In genomic region chr1:74858805-74859204, GRCm38 (mm10) we compare ENCODE assay signal across 10 mouse cellular contexts. TPM values are rescaled to one million over a fixed set of nuclear protein-coding genes. Genes with fewer than 3 reads are reported as not detected.
DNase-seq lines count a peak whose midpoint lies in the region; ATAC-seq and TF ChIP-seq lines count a peak whose summit lies in the region.
"Had no signal": no experiment of that assay in that cellular context is flagged by ENCODE, and none has a peak within 500 bp of the region (broad histone marks: within the 10 kb centered on the region; RNA-seq: fewer than 3 reads in every experiment).

No protein-coding gene starts in this region.

- H3K4me2 ChIP-seq in liver, embryonic 13.5 days = 0 out of 2 replicates have a peak overlapping the region, but pooled peaks have one; percentile 10
- H3K4me2 ChIP-seq in liver, postnatal 0 days (ENCODE audit: low read depth, low read length) = no peak overlapping the region
- H3K4me2 ChIP-seq in forebrain, embryonic 11.5 days (ENCODE audit: low read depth, low read length, severe bottlenecking) = peak overlapping the region; percentile 74
- H3K4me2 ChIP-seq in intestine, embryonic 15.5 days (replicated peaks) = peak overlapping the region; percentile 65

- 10% methylated on average over 16 of the region's 16 CpGs for WGBS in liver, embryonic 13.5 days (ENCODE audit: insufficient replicate concordance)
- 13% methylated on average over 16 of the region's 16 CpGs for WGBS in liver, postnatal 0 days (ENCODE audit: insufficient replicate concordance)
- WGBS in forebrain, embryonic 11.5 days = 3% methylated on average over 16 of the region's 16 CpGs
- WGBS in intestine, embryonic 15.5 days = 9% methylated on average over 16 of the region's 16 CpGs
- 3% methylated on average over 16 of the region's 16 CpGs for WGBS in olfactory bulb, adult 2 months

- no peaks in the 10 kb centered on the region for H3K9me3 ChIP-seq in liver, embryonic 13.5 days (replicated peaks)
- no peaks in the 10 kb centered on the region for H3K9me3 ChIP-seq in liver, postnatal 0 days (ENCODE audit: low read length)
- no peaks in the 10 kb centered on the region for H3K9me3 ChIP-seq in forebrain, embryonic 11.5 days (ENCODE audit: control insufficient read depth, low read length)
- no peaks in the 10 kb centered on the region for H3K9me3 ChIP-seq in intestine, embryonic 15.5 days

- H3K4me1 ChIP-seq in liver, embryonic 13.5 days (replicated peaks) = peaks cover 15% of the 10 kb centered on the region
- peaks cover 3% of the 10 kb centered on the region; the same call in 1 of the 2 replicates for H3K4me1 ChIP-seq in liver, postnatal 0 days (ENCODE audit: insufficient read depth)
- peaks cover 23% of the 10 kb centered on the region for H3K4me1 ChIP-seq in forebrain, embryonic 11.5 days (replicated peaks; ENCODE audit: control insufficient read depth, insufficient read depth, low read length)
- peaks cover 25% of the 10 kb centered on the region for H3K4me1 ChIP-seq in intestine, embryonic 15.5 days (replicated peaks)
- H3K4me1 ChIP-seq in olfactory bulb, adult 2 months (ENCODE audit: control insufficient read depth, insufficient read depth, low read length) = peaks cover 22% of the 10 kb centered on the region

- TF ChIP-seq CTCF in liver, postnatal 0 days (IDR thresholded peaks at IDR 0.05; ENCODE audit: low read depth) = no peak
- no peak for TF ChIP-seq CTCF in olfactory bulb, adult 2 months (IDR thresholded peaks at IDR 0.05; ENCODE audit: insufficient read depth, low read depth, low read length)

- H3K9ac ChIP-seq in liver, embryonic 13.5 days = no peak overlapping the region
- no peak overlapping the region for H3K9ac ChIP-seq in liver, postnatal 0 days (replicated peaks)
- peak overlapping the region; percentile 27 for H3K9ac ChIP-seq in forebrain, embryonic 11.5 days (ENCODE audit: low read length)
- H3K9ac ChIP-seq in intestine, embryonic 15.5 days = no peak overlapping the region

- TF ChIP-seq EP300 in liver, postnatal 0 days (IDR thresholded peaks at IDR 0.05; ENCODE audit: low read depth) = no peak

- no peak overlapping the region for H3K27ac ChIP-seq in liver, embryonic 13.5 days
- H3K27ac ChIP-seq in liver, postnatal 0 days (ENCODE audit: low read depth) = no peak overlapping the region
- H3K27ac ChIP-seq in forebrain, embryonic 11.5 days (ENCODE audit: low read depth, low read length) = no peak overlapping the region
- no peak overlapping the region for H3K27ac ChIP-seq in intestine, embryonic 15.5 days
- H3K27ac ChIP-seq in olfactory bulb, adult 2 months (ENCODE audit: insufficient read depth, low read depth, low read length) = peak overlapping the region; percentile 4; the same call in 1 of the 2 replicates

- DNase-seq in liver, embryonic 13.5 days = no peak
- DNase-seq in liver, postnatal 0 days = no peak
- no peak for DNase-seq in forebrain, embryonic 11.5 days (ENCODE audit: low spot score)
- no peak for DNase-seq in urinary bladder, adult 18-20 months (ENCODE audit: low spot score in 2 of 2)

- H3K27me3 ChIP-seq in liver, embryonic 13.5 days = peaks cover 73% of the 10 kb centered on the region
- H3K27me3 ChIP-seq in liver, postnatal 0 days (ENCODE audit: insufficient read depth, low read length) = peaks cover 70% of the 10 kb centered on the region
- peaks cover 36% of the 10 kb centered on the region for H3K27me3 ChIP-seq in forebrain, embryonic 11.5 days (ENCODE audit: control insufficient read depth, insufficient read depth, low read length)
- peaks cover 62% of the 10 kb centered on the region for H3K27me3 ChIP-seq in intestine, embryonic 15.5 days (replicated peaks)

- H3K36me3 ChIP-seq in liver, embryonic 13.5 days = no peaks in the 10 kb centered on the region
- H3K36me3 ChIP-seq in liver, postnatal 0 days (replicated peaks; ENCODE audit: insufficient read depth, low read length) = no peaks in the 10 kb centered on the region
- H3K36me3 ChIP-seq in forebrain, embryonic 11.5 days (ENCODE audit: control insufficient read depth, insufficient read depth, low read length) = no peaks in the 10 kb centered on the region
- no peaks in the 10 kb centered on the region for H3K36me3 ChIP-seq in intestine, embryonic 15.5 days

- no peak for TF ChIP-seq POLR2A in olfactory bulb, adult 2 months (IDR thresholded peaks at IDR 0.05; ENCODE audit: insufficient read depth, low read depth, low read length)

- ATAC-seq in liver, embryonic 13.5 days (ENCODE audit: low read depth) = no peak
- no peak for ATAC-seq in liver, postnatal 0 days
- no peak for ATAC-seq in forebrain, embryonic 11.5 days (replicated peaks; ENCODE audit: low FRiP score)
- ATAC-seq in intestine, embryonic 15.5 days = no peak
- no peak for ATAC-seq in erythroid progenitor cell, adult 5-6 weeks (replicated peaks; ENCODE audit: low FRiP score, poor library complexity, severe bottlenecking)

- H3K4me3 ChIP-seq in liver, embryonic 13.5 days (replicated peaks) = no peak overlapping the region
- H3K4me3 ChIP-seq in liver, postnatal 0 days (ENCODE audit: low read depth, low read length) = no peak overlapping the region
- H3K4me3 ChIP-seq in forebrain, embryonic 11.5 days (ENCODE audit: low read depth, low read length) = peak overlapping the region; percentile 36
- H3K4me3 ChIP-seq in intestine, embryonic 15.5 days (replicated peaks) = peak overlapping the region; percentile 29; the same call in 1 of the 2 replicates
- H3K4me3 ChIP-seq in olfactory bulb, adult 2 months (ENCODE audit: insufficient read depth, low read depth, low read length) = peak overlapping the region; percentile 57

RNA-seq across cellular contexts. Expression of gene Cdk5r2, which starts 4.1 kb away (rescaled TPM):
- polyA plus RNA-seq in liver, embryonic 13.5 days (2015; fragmentation: Nextera tagmentation; extraction: Ambion mirVana) = not detected in 2 replicates
- not detected in 2 replicates for polyA plus RNA-seq in liver, postnatal 0 days (2015; fragmentation: Nextera tagmentation; extraction: Ambion mirVana)
- 1.2 and 1.4 TPM in 2 replicates for polyA plus RNA-seq in forebrain, embryonic 11.5 days (2014; fragmentation: Nextera tagmentation; extraction: Ambion mirVana)
- polyA plus RNA-seq in intestine, embryonic 15.5 days (2015; fragmentation: Nextera tagmentation; extraction: Ambion mirVana) = 0.13 and 0.16 TPM in 2 replicates
- polyA plus RNA-seq in olfactory bulb, adult 2 months (2012; ENCODE audit: insufficient read depth, insufficient read length, low replicate concordance, missing spikeins) = not detected in 2 replicates
- not detected in 2 replicates for total RNA-seq in erythroid progenitor cell, adult 5-6 weeks (2015; ENCODE audit: low replicate concordance)
- not detected in 2 replicates for total RNA-seq in erythroid progenitor cell, adult 5-6 weeks (2017; ENCODE audit: low replicate concordance)
- total RNA-seq: gastrocnemius, postnatal 25 days; neutrophil, adult 5-6 weeks had no signal

RNA-seq across cellular contexts. Expression of gene Fev, which starts 26.4 kb away (rescaled TPM):
- 0.06 and 0.07 TPM in 2 replicates for polyA plus RNA-seq in liver, embryonic 13.5 days (2015; fragmentation: Nextera tagmentation; extraction: Ambion mirVana)
- polyA plus RNA-seq in liver, postnatal 0 days (2015; fragmentation: Nextera tagmentation; extraction: Ambion mirVana) = 0.19 and 0.20 TPM in 2 replicates
- polyA plus RNA-seq in forebrain, embryonic 11.5 days (2014; fragmentation: Nextera tagmentation; extraction: Ambion mirVana) = not detected in 2 replicates
- polyA plus RNA-seq in intestine, embryonic 15.5 days (2015; fragmentation: Nextera tagmentation; extraction: Ambion mirVana) = 2.2 and 2.9 TPM in 2 replicates
- polyA plus RNA-seq in olfactory bulb, adult 2 months (2012; ENCODE audit: insufficient read depth, insufficient read length, low replicate concordance, missing spikeins) = not detected in 2 replicates
- total RNA-seq in erythroid progenitor cell, adult 5-6 weeks (2015; ENCODE audit: low replicate concordance) = not detected in 2 replicates
- not detected in 2 replicates for total RNA-seq in erythroid progenitor cell, adult 5-6 weeks (2017; ENCODE audit: low replicate concordance)
- total RNA-seq: gastrocnemius, postnatal 25 days; layer of hippocampus, postnatal 25 days; neutrophil, adult 5-6 weeks had no signal

RNA-seq across cellular contexts. Expression of gene Cryba2, which starts 34.1 kb away (rescaled TPM):
- not detected in 2 replicates for polyA plus RNA-seq in liver, embryonic 13.5 days (2015; fragmentation: Nextera tagmentation; extraction: Ambion mirVana)
- not detected in 2 replicates for polyA plus RNA-seq in liver, postnatal 0 days (2015; fragmentation: Nextera tagmentation; extraction: Ambion mirVana)
- polyA plus RNA-seq in forebrain, embryonic 11.5 days (2014; fragmentation: Nextera tagmentation; extraction: Ambion mirVana) = not detected in 2 replicates
- 1.7 and 3.0 TPM in 2 replicates for polyA plus RNA-seq in intestine, embryonic 15.5 days (2015; fragmentation: Nextera tagmentation; extraction: Ambion mirVana)
- not detected in 2 replicates for polyA plus RNA-seq in olfactory bulb, adult 2 months (2012; ENCODE audit: insufficient read depth, insufficient read length, low replicate concordance, missing spikeins)
- total RNA-seq in erythroid progenitor cell, adult 5-6 weeks (2015; ENCODE audit: low replicate concordance) = not detected in 2 replicates
- not detected in 2 replicates for total RNA-seq in erythroid progenitor cell, adult 5-6 weeks (2017; ENCODE audit: low replicate concordance)
- total RNA-seq: gastrocnemius, postnatal 25 days; neutrophil, adult 5-6 weeks had no signal

Comparison
In these comparisons a context has a peak if more than half of its experiments do, and no peak if none do; other contexts are left out.
1. H3K4me3 ChIP-seq: peak in forebrain, embryonic 11.5 days (single experiment), intestine, embryonic 15.5 days (single experiment) and olfactory bulb, adult 2 months (single experiment); none in liver, embryonic 13.5 days (single experiment) and liver, postnatal 0 days (single experiment).